Mouse (Mus musculus) adrenal gland, postnatal 4 days (tissue): Measurements from ENCODE around the gene Necap1. TPM values are rescaled to one million over a fixed set of nuclear protein-coding genes. Genes with fewer than 3 reads are reported as not detected.
A peak's percentile ranks its signal among the peaks of the same experiment; 100 is the strongest.

Experiments used
- DNase-seq, 2 experiments: peaks; one replicate each; pipeline ENCODE4 v3.0.0; 2021 to 2022; ENCODE audit warnings: low spot score in 2 of 2, mixed read lengths in 2 of 2
- microRNA-seq: library from miRNA; unstranded; fragments of <30 nt; microRNA quantifications from one replicate; pipeline ENCODE4 v1.2.0, GENCODE M21; 2021
- total RNA-seq, 2 experiments: library from RNA; stranded (reverse); gene quantifications; 2 replicates each; pipeline ENCODE4 v1.2.3; 2021

The Necap1 gene
- total RNA-seq, 2 experiments from 2014 or later = 46.4 to 51.4 TPM

GRCm38 (mm10) chr6:122881287-122881686 lies 7.0 kb downstream of the Necap1 start:
- DNase-seq = no peak

- no peak for DNase-seq
Measured at GRCm38 (mm10) chr6:122883603-122884002, 9.3 kb downstream of the Necap1 start.

GRCm38 (mm10) chr6:122889599-122889998 lies 15.3 kb downstream of the Necap1 start:
- no peak for DNase-seq

DNA sequence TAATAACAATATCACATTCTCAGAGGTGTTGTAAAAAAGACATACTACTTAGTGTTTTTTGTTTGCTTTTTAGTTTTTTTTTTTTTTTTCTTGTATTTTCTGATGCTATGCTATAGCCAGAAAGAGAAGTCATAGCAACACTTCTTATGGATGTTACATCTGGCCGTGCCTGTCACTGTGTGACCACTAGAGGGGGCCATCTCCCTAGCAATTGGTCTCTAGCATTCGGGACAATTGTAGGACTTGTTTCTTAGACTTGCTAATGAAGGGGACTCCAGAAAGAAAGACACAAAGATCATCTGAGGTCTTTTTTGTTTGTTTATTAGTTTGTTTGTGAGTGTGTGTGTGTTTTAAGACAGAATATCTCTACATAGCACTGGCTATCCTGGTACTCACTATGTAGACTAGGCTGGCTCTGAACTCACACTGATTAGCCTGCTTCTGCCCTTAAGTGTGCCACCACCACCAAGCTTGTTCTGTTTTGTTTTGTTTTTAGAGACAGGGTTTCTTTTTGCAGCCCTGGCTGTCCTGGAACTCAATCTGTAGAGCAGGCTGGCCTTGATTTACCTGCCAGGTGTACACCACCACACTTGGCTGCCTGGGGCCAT lies 18.3 kb downstream of the Necap1 start:
- DNase-seq = peak in 1 of 2 experiments; percentile 58

DNA sequence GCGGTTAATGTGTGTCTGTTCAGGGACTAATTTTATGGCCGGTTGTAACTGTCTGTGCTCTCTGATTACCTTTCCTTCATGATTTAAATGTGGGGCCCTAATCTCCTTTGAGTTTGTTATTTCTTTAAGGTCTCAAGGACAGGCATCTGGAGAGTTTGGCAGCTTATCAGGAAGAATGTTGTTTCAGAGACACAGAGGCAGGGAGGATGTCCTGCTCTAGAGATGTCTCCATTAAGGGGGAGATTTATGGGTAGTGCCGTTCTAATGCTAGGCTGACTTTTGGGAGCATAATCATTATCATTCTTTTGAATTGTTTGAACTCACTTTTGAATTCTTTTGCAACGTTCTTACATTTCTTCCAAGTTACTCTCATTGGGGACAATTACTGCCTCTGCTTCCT lies 45.6 kb downstream of the Necap1 start:
- DNase-seq = no peak

DNA sequence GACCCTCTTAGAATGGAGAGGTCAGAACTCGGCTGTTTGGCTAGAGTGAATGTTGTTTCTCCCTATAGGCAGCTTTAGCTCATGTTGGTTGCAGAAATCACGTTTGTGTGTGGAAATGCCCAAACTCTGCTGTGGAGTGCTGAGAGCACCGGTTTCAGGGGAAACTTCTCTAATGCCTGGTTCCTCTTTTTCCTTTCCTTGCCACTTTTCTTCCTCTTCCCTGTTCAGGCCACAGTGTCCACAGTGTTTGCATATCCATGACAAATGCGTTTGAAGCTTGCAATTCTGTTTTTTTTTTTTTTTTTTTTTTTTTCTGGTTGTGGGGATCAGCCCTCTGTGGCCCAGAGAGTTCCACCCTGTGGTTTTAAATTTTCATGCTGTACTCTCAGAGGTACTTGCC lies 47.2 kb downstream of the Necap1 start, which contains the start of gene Clec4a1:
Clec4a1 (plus strand) TSS at position 398 of the 400 bp plus-strand sequence.
- no peak for DNase-seq

DNA sequence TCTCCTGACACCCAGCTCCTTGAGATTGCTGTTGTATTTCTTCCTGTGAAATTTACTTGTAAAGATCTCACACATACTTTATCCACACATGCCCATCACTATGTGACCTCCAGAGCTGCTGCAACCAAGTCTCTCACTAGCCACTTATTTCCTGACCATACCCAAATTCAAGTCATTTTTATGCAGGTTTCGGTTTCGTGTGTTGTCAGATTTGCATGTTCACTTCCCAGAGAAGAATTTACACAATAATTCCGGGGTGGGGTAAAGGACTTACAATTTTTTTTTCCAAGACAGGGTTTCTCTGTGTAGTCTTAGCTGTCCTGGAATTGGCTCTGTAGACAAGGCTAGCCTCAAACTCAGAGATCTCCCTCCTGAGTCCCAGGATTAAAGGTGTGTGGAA lies 60.6 kb downstream of the Necap1 start:
- DNase-seq = no peak

Small RNA genes within 50 kb of the gene (microRNA-seq; reads per million reads assigned to microRNA genes)
- gene Mir7231 = not detected

Other genes with a start within 250 kb of the Necap1 start
- gene Dppa3, start 248.1 kb upstream of the Necap1 start, total RNA-seq = not detected
- not detected for gene Nanog, start 167.0 kb upstream of the Necap1 start, total RNA-seq
- gene Slc2a3, start 72.8 kb upstream of the Necap1 start, total RNA-seq = 10 to 100 TPM; 17.4 to 17.8 TPM
- gene Foxj2, start 54.6 kb upstream of the Necap1 start, total RNA-seq = 10 to 100 TPM; 21.3 to 22.1 TPM
- 1 to 10 TPM; 2.6 to 3.2 TPM for gene C3ar1, start 18.3 kb upstream of the Necap1 start, total RNA-seq
- 1 to 10 TPM; 4.2 to 5.2 TPM for gene Clec4a1, start 47.4 kb downstream of the Necap1 start, total RNA-seq
- gene Clec4a3, start 78.0 kb downstream of the Necap1 start, total RNA-seq = 1 to 10 TPM; 4.2 to 4.3 TPM
- not detected for gene Clec4a4, start 115.9 kb downstream of the Necap1 start, total RNA-seq
- gene Clec4b1, start 175.5 kb downstream of the Necap1 start, total RNA-seq = not detected
- 1 to 10 TPM; 5.0 to 5.8 TPM for gene Clec4a2, start 232.0 kb downstream of the Necap1 start, total RNA-seq